ENCODE assay signal across 7 mouse cellular contexts in the genomic region with DNA sequence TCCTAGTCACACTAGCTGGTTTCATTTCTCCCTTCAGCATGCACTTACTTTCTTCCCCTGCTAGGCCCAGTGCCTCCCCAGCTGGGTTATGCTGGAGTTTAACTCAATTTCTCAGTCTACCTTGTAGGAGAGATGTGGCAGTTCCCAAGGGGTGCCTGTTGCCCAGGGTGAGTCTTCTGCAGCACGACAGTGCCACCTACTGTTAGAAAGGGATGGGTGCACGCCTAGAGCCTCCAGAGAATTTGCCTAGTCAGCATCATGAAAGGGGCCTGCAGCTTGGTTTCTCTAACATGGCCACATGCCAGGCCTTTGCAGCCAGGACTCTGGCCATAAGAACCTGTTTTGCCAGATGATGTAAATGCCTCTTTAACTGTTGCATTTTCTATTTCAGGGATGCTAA. TPM values are rescaled to one million over a fixed set of nuclear protein-coding genes. Genes with fewer than 3 reads are reported as not detected.
DNase-seq lines count a peak whose midpoint lies in the region; ATAC-seq lines count a peak whose summit lies in the region.

No protein-coding gene starts in this region.

- no peak overlapping the region for H3K9ac ChIP-seq in intestine, embryonic 16.5 days (ENCODE audit: low read depth, low read length)
- no peak overlapping the region for H3K9ac ChIP-seq in midbrain, embryonic 11.5 days (ENCODE audit: low read length)

- H3K4me3 ChIP-seq in intestine, embryonic 16.5 days (ENCODE audit: low read length): no peak overlapping the region
- H3K4me3 ChIP-seq in midbrain, embryonic 11.5 days (ENCODE audit: low read depth, low read length): no peak overlapping the region

- ATAC-seq in intestine, embryonic 16.5 days: peak; percentile 95
- ATAC-seq in midbrain, embryonic 11.5 days (ENCODE audit: low FRiP score): peak; percentile 88

- no peaks in the 10 kb centered on the region for H3K9me3 ChIP-seq in intestine, embryonic 16.5 days (ENCODE audit: control insufficient read depth, low read length)
- H3K9me3 ChIP-seq in midbrain, embryonic 11.5 days (ENCODE audit: control insufficient read depth, low read length): no peaks in the 10 kb centered on the region

- H3K4me2 ChIP-seq in intestine, embryonic 16.5 days (ENCODE audit: low read depth, low read length): no peak overlapping the region
- no peak overlapping the region for H3K4me2 ChIP-seq in midbrain, embryonic 11.5 days

- no peaks in the 10 kb centered on the region for H3K27me3 ChIP-seq in intestine, embryonic 16.5 days (replicated peaks; ENCODE audit: control insufficient read depth, insufficient read depth, low read length)
- H3K27me3 ChIP-seq in midbrain, embryonic 11.5 days (ENCODE audit: control insufficient read depth, insufficient read depth, low read length): no peaks in the 10 kb centered on the region

- intact Hi-C loops in left cerebral cortex, postnatal 25 days (cut with DNase I): loop anchor here (5.0 to 10.0 kb wide), 3 partner anchors 151 to 519 kb away; no protein-coding TSS in a partner anchor

- 4% methylated on average over 2 of the region's 2 CpGs for WGBS in intestine, embryonic 16.5 days
- 2% methylated on average over 2 of the region's 2 CpGs for WGBS in midbrain, embryonic 11.5 days

- DNase-seq in adrenal gland, adult 8-10 months: peak; percentile 62
- peak; percentile 81 for DNase-seq in embryo, embryonic 9.5 days (ENCODE audit: extremely low spot score)
- peak; percentile 55 to 65 for DNase-seq in gastrocnemius, postnatal 4 days (ENCODE audit: low spot score in 2 of 2)
- DNase-seq in left cerebral cortex, postnatal 25 days (ENCODE audit: low spot score in 2 of 2): peak; percentile 84 to 90
- peak; percentile 96 for DNase-seq in midbrain, embryonic 11.5 days (ENCODE audit: low spot score, missing footprints)
- DNase-seq in skeletal muscle tissue, adult 2 months (ENCODE audit: low read depth, low spot score): peak; percentile 64

- no peaks in the 10 kb centered on the region for H3K4me1 ChIP-seq in intestine, embryonic 16.5 days (ENCODE audit: control insufficient read depth, insufficient read depth, low read length)
- no peaks in the 10 kb centered on the region for H3K4me1 ChIP-seq in midbrain, embryonic 11.5 days (ENCODE audit: control insufficient read depth, insufficient read depth, low read length)

- H3K36me3 ChIP-seq in intestine, embryonic 16.5 days (ENCODE audit: control insufficient read depth, insufficient read depth, low read length): no peaks in the 10 kb centered on the region
- H3K36me3 ChIP-seq in midbrain, embryonic 11.5 days (ENCODE audit: control insufficient read depth, insufficient read depth, low read length): no peaks in the 10 kb centered on the region

- H3K27ac ChIP-seq in intestine, embryonic 16.5 days (ENCODE audit: low read length): no peak overlapping the region
- no peak overlapping the region for H3K27ac ChIP-seq in midbrain, embryonic 11.5 days (ENCODE audit: low read depth, low read length)

RNA-seq across cellular contexts. Expression of a gene that starts 57.8 kb away (rescaled TPM):
- total RNA-seq in adrenal gland, adult 8-10 months (2022): 1 to 10 TPM; 3.4 to 5.2 (median 4.1) TPM
- 1 to 10 TPM; 6.4 to 6.5 TPM for total RNA-seq in gastrocnemius, postnatal 4 days (2021)
- polyA plus RNA-seq in intestine, embryonic 16.5 days (2015; fragmentation: Nextera tagmentation; extraction: Ambion mirVana): 6.1 and 8.8 TPM in 2 replicates
- 10 to 100 TPM in 1 of 2 experiments, 1 to 10 TPM in 1; 8.0 to 11.5 TPM for total RNA-seq in left cerebral cortex, postnatal 25 days (2021)
- 9.4 and 9.9 TPM in 2 replicates for polyA plus RNA-seq in midbrain, embryonic 11.5 days (2014; fragmentation: Nextera tagmentation; extraction: Ambion mirVana)
